18 mouse cellular contexts compared by ENCODE assay signal in genomic region chr11:120662759-120663158, GRCm38 (mm10). TPM values are rescaled to one million over a fixed set of nuclear protein-coding genes. Genes with fewer than 3 reads are reported as not detected.
"Had no signal": no experiment of that assay in that cellular context is flagged by ENCODE, and none has a peak within 500 bp of the region (broad histone marks: within the 10 kb centered on the region; RNA-seq: fewer than 3 reads in every experiment).

No protein-coding gene starts in this region.

- H3K9ac ChIP-seq: limb, embryonic 12.5 days; liver, embryonic 13.5 days; liver, postnatal 0 days; lung, embryonic 15.5 days; neural tube, embryonic 15.5 days had no signal

- H3K27ac ChIP-seq: left cerebral cortex, adult 2 months; limb, embryonic 12.5 days; liver, embryonic 13.5 days; lung, embryonic 15.5 days; macrophage; neural tube, embryonic 15.5 days had no signal

- DNase-seq: kidney, postnatal 14 days; liver; liver, embryonic 13.5 days; liver, postnatal 0 days; lung, postnatal 14 days; retina, postnatal 1 day; right cerebral cortex, postnatal 14 days; thymus, postnatal 4 days had no signal

- H3K36me3 ChIP-seq: limb, embryonic 12.5 days; liver, embryonic 13.5 days; lung, embryonic 15.5 days; neural tube, embryonic 15.5 days had no signal

- ATAC-seq: liver, postnatal 0 days had no signal

- H3K9me3 ChIP-seq: limb, embryonic 12.5 days; liver, embryonic 13.5 days; lung, embryonic 15.5 days; megakaryocyte, embryonic 14.5 days; neural tube, embryonic 15.5 days had no signal

- H3K4me3 ChIP-seq: left cerebral cortex, adult 2 months; limb, embryonic 12.5 days; liver, embryonic 13.5 days; lung, embryonic 15.5 days; megakaryocyte, embryonic 14.5 days; myocyte; neural tube, embryonic 15.5 days had no signal

RNA-seq across cellular contexts. Expression of gene Notum, which starts 1.8 kb away (rescaled TPM):
- polyA plus RNA-seq: macrophage; thymus, postnatal 0 days had no signal

RNA-seq across cellular contexts. Expression of gene Myadml2, which starts 14.8 kb away (rescaled TPM):
- polyA plus RNA-seq: kidney, embryonic 14.5 days; liver, embryonic 13.5 days; macrophage; neural tube, embryonic 11.5 days had no signal

RNA-seq across cellular contexts. Expression of gene Pycr1, which starts 19.2 kb away (rescaled TPM):
- polyA plus RNA-seq: macrophage had no signal
